Mouse (Mus musculus) liver, embryonic 14.5 days (tissue): Measurements from ENCODE around the gene Olfr645. TPM values are rescaled to one million over a fixed set of nuclear protein-coding genes. Genes with fewer than 3 reads are reported as not detected.

Experiments
- ATAC-seq: fragments of 200-750 bp; cut with Nextera tagmentation; 2 replicates; pipeline ENCODE4 v1.8.0; 2017; ENCODE audit warnings: moderate number of reproducible peaks, mild to moderate bottlenecking, moderate library complexity; ENCODE audit not compliant: insufficient read depth
- DNase-seq, 3 experiments: peaks; one replicate each; pipeline ENCODE4 v3.0.0-alpha.2; 2012 to 2013; ENCODE audit warnings: low read depth in 3 of 3, low spot score in 3 of 3
- H3K27ac ChIP-seq: fragments of 300-500 bp; sonication (generic); 2 replicates; pipeline ENCODE4 v1.5.1; 2014; ENCODE audit warnings: moderate library complexity, mild to moderate bottlenecking, control low read depth, inconsistent platforms
- H3K27me3 ChIP-seq: fragments of 300-500 bp; sonication (generic); 2 replicates; pipeline ENCODE4 v1.6.1; 2014; ENCODE audit warnings: mild to moderate bottlenecking, low read length, moderate library complexity; ENCODE audit not compliant: control insufficient read depth, insufficient read depth
- H3K36me3 ChIP-seq: fragments of 300-500 bp; sonication (generic); replicated peaks from 2 replicates; pipeline ENCODE4 v1.6.1; 2014; ENCODE audit warnings: low read depth; ENCODE audit not compliant: control insufficient read depth, insufficient read depth
- H3K4me1 ChIP-seq, 2 experiments: fragments of 200-500 bp in 1 of 2; fragments of 300-500 bp in 1 of 2; sonication (generic) in 1 of 2; replicated peaks; 2 replicates each; pipeline ENCODE4 v1.6.1; 2012 to 2014; ENCODE audit warnings: antibody characterized with exemption in 1 of 2, inconsistent platforms in 1 of 2, low read length in 1 of 2; ENCODE audit not compliant: control insufficient read depth in 2 of 2, insufficient read depth in 2 of 2
- H3K4me2 ChIP-seq: fragments of 300-500 bp; sonication (generic); 2 replicates; pipeline ENCODE4 v1.6.1; 2014; ENCODE audit warnings: low read depth, mild to moderate bottlenecking, control low read depth, moderate library complexity
- H3K4me3 ChIP-seq, 2 experiments: fragments of 200-500 bp in 1 of 2; fragments of 300-500 bp in 1 of 2; sonication (generic) in 1 of 2; 2 replicates each; pipeline ENCODE4 v1.5.1; 2012 to 2014; ENCODE audit warnings: low read depth in 2 of 2, low read length in 2 of 2, mild to moderate bottlenecking in 2 of 2, control low read depth in 1 of 2, inconsistent platforms in 1 of 2, moderate library complexity in 1 of 2; ENCODE audit not compliant: insufficient read depth in 1 of 2
- H3K9ac ChIP-seq: fragments of 300-500 bp; sonication (generic); replicated peaks from 2 replicates; pipeline ENCODE4 v1.6.1; 2014; ENCODE audit warnings: mild to moderate bottlenecking, control low read depth, moderate library complexity
- H3K9me3 ChIP-seq: fragments of 300-500 bp; sonication (generic); 2 replicates; pipeline ENCODE4 v1.6.1; 2016; ENCODE audit warnings: low read length, mixed read lengths; ENCODE audit not compliant: control insufficient read depth
- CTCF ChIP-seq: IDR thresholded peaks from 2 replicates; pipeline ENCODE4 v1.5.1; 2016; ENCODE audit warnings: antibody characterized with exemption, low read depth, control low read depth
- EP300 ChIP-seq: IDR thresholded peaks from 2 replicates; pipeline ENCODE4 v1.6.1; 2016; ENCODE audit warnings: antibody characterized with exemption, low read depth
- WGBS: fragments of 180-500 bp; shearing (Covaris S2); extraction: QIAGEN DNeasy Blood & Tissue Kit; methylation state at CpG from one replicate; pipeline ENCODE4 v1.1.7; 2014; ENCODE audit not compliant: insufficient replicate concordance; 5-methylcytosine and 5-hydroxymethylcytosine counted together
- polyA plus RNA-seq, 2 experiments: library from polyadenylated mRNA; depleted of rRNA in 1 of 2; stranded (reverse) in 1 of 2; unstranded in 1 of 2; fragments of >200 nt; fragmentation: Nextera tagmentation in 1 of 2; extraction: Ambion mirVana in 1 of 2; gene quantifications; 2 replicates each; pipeline versions ENCODE4 v1.2.1 to v1.2.3; 2012 to 2014

Olfr645 gene
- polyA plus RNA-seq, 2 experiments = not detected

DNA sequence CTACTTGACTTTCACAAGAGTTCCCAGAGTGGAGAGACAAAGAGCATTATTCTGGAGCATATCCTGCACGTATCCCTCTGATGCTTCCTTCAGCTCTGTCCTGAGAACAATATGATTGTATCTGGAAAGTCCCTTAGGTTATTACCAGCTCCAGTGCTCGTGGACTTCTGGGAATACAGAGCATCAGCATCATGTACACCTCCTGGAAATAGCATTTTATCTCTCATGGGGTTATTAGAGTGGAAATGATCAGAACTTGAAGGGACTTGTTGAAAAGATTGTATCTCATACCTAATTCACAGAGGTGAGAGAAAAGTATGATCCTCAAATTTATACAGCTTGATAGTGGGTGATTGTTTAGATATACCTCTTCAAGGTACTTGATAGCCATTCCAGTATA, 23.9 kb downstream of the Olfr645 start, which contains the start of gene 4930516K23Rik:
4930516K23Rik (minus strand) TSS at position 101 of the 400 bp plus-strand sequence.
- Histone ChIP-seq H3K4me2 (no peak within 1 kb of the TSS), H3K4me3 (no peak within 1 kb of the TSS), H3K4me1 (no peaks in the 10 kb centered on the region), H3K9ac (no peak within 1 kb of the TSS), H3K27ac (no peak within 1 kb of the TSS), H3K9me3 (no peaks in the 10 kb centered on the region), H3K36me3 (no peaks in the 10 kb centered on the region), H3K27me3 (no peaks in the 10 kb centered on the region)
- no peak for ATAC-seq
- WGBS = 25% methylated on average over 2 of the region's 2 CpGs
- DNase-seq = no peak
- no peak for TF ChIP-seq CTCF
- no peak for TF ChIP-seq EP300

DNA sequence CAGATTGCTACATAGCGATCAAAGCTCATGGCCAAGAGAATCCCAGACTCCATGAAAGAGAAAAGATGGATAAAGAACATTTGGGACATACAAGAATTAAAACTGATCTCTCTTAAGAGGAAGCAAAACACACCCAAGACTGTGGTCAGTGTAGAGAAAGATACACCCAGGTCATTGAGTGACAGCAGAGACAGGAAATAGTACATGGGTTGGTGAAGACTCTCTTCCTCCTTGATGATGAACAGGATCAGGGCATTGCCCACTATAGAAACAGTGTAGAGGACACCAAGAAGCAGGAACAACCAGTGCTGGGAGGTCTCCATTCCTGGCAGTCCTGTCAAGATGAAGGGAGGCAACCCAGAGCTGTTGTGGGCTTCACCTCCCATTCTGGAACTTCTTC, 26.1 kb downstream of the Olfr645 start:
- Histone ChIP-seq H3K27me3 (no peaks in the 10 kb centered on the region), H3K9me3 (no peaks in the 10 kb centered on the region), H3K4me1 (no peaks in the 10 kb centered on the region), H3K9ac (no peak overlapping the region), H3K27ac (no peak overlapping the region), H3K36me3 (no peaks in the 10 kb centered on the region), H3K4me2 (no peak overlapping the region), H3K4me3 (no peak overlapping the region)
- WGBS = 71% methylated on average over 1 of the region's 1 CpGs
- ATAC-seq = no peak
- TF ChIP-seq CTCF (no peak), EP300 (no peak)
- DNase-seq = no peak

DNA sequence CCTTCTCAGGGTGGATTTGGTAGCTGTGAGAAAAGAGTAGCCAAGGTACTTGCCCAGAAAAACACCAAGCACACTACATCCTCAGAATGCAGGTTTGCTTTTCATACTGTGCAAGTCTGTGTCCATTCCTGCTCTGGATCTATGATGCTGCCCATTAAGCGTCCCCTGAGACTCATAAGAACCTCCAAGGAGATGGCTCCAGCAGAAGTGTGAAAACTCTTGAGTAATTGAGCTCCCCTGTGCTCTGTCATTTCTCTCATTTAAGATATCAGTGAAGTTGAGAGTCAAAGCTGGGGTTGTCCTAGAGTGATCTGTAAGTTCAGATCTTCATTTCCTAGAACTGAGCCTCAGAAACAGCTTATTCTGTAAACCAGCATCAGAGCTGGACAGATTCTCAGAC, 32.7 kb downstream of the Olfr645 start, which contains the start of gene Olfr642:
Olfr642 (minus strand) TSS at position 101 of the 400 bp plus-strand sequence.
- WGBS = 56% methylated on average over 1 of the region's 1 CpGs
- H3K27me3 ChIP-seq = no peaks in the 10 kb centered on the region
- H3K4me2 ChIP-seq = no peak within 1 kb of the TSS
- H3K9me3 ChIP-seq = no peaks in the 10 kb centered on the region
- DNase-seq (no peak), ATAC-seq (no peak)
- H3K36me3 ChIP-seq = no peaks in the 10 kb centered on the region
- H3K4me1 ChIP-seq = no peaks in the 10 kb centered on the region
- H3K4me3 ChIP-seq = no peak within 1 kb of the TSS
- TF ChIP-seq EP300 = no peak
- no peak for TF ChIP-seq CTCF
- no peak within 1 kb of the TSS for H3K27ac ChIP-seq
- no peak within 1 kb of the TSS for H3K9ac ChIP-seq

DNA sequence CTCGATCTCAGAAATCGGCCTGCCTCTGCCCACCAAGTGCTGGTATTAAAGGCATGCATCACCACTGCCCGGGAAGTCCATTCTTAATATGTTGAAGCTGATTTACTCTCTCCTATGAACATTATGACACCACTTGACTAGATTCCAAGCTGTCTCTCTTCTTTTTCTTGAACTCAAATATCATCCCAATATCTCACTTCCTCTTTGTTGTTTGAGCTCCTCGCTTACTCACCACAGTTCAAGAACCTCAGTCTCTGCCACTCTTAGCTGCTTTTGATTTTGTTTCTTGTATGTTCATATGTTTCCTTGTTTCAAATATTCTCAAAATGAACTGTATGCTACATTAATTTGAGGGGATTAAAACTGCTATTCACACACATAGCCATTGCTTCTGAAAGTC, 34.5 kb downstream of the Olfr645 start:
- TF ChIP-seq EP300 (no peak), CTCF (no peak)

DNA sequence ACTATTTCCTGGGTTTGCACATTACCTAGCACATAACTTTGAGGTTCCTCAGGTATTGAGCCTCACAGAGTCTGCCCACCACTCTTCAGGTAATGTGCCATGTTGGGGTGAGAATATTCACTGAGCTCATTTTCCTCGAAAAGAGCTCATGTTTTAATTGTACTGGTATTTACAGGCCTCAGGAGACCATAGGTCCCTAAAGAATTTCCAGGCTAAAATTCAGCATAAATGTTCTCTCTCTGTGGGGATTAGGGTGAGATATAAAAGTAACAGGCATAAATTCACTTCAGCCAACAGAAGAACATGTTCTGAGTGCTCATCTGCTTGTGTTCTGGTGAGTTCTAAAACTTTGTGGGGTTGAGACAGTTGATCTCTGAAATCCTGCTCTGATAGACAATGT, 50.1 kb downstream of the Olfr645 start, which contains the start of gene Olfr641:
Olfr641 (plus strand) TSS at position 301 of the 400 bp plus-strand sequence.
- Histone ChIP-seq H3K27ac (no peak within 1 kb of the TSS), H3K27me3 (no peaks in the 10 kb centered on the region), H3K9ac (no peak within 1 kb of the TSS), H3K36me3 (no peaks in the 10 kb centered on the region), H3K4me1 (no peaks in the 10 kb centered on the region), H3K4me3 (no peak within 1 kb of the TSS), H3K9me3 (no peaks in the 10 kb centered on the region), H3K4me2 (no peak within 1 kb of the TSS)
- 36% methylated on average over 1 of the region's 1 CpGs for WGBS
- ATAC-seq (no peak), DNase-seq (no peak)
- no peak for TF ChIP-seq CTCF
- TF ChIP-seq EP300 = no peak

More for the DNA sequence above, 34.5 kb downstream of the Olfr645 start:
- DNase-seq = no peak
- no peak overlapping the region for H3K9ac ChIP-seq
- H3K4me1 ChIP-seq = no peaks in the 10 kb centered on the region
- no peak overlapping the region for H3K4me3 ChIP-seq
- WGBS = 64% methylated on average over 4 of the region's 4 CpGs
- H3K4me2 ChIP-seq = no peak overlapping the region
- no peaks in the 10 kb centered on the region for H3K27me3 ChIP-seq
- no peak overlapping the region for H3K27ac ChIP-seq
- no peaks in the 10 kb centered on the region for H3K36me3 ChIP-seq
- no peak for ATAC-seq
- H3K9me3 ChIP-seq = no peaks in the 10 kb centered on the region

Other genes with a start within 250 kb of the Olfr645 start
- gene Hbb-bh2, start 244.9 kb downstream of the Olfr645 start, polyA plus RNA-seq (2012; rRNA removed) = 0.19 and 0.36 TPM in 2 replicates
- gene Hbb-bh2, start 244.9 kb downstream of the Olfr645 start, polyA plus RNA-seq (2014; fragmentation: Nextera tagmentation; extraction: Ambion mirVana) = not detected in 2 replicates
- 94.8 and 146 TPM in 2 replicates for gene Hbb-bh1, start 242.3 kb downstream of the Olfr645 start, polyA plus RNA-seq (2012; rRNA removed)
- 155 and 211 TPM in 2 replicates for gene Hbb-bh1, start 242.3 kb downstream of the Olfr645 start, polyA plus RNA-seq (2014; fragmentation: Nextera tagmentation; extraction: Ambion mirVana)
- 361 and 394 TPM in 2 replicates for gene Hbb-y, start 232.2 kb downstream of the Olfr645 start, polyA plus RNA-seq (2012; rRNA removed)
- gene Hbb-y, start 232.2 kb downstream of the Olfr645 start, polyA plus RNA-seq (2014; fragmentation: Nextera tagmentation; extraction: Ambion mirVana) = 543 and 665 TPM in 2 replicates
- gene Olfr66, start 199.2 kb downstream of the Olfr645 start, polyA plus RNA-seq (2012; rRNA removed) = 0.03 TPM in 1 of 2 replicates, not detected in the other
- not detected in 2 replicates for gene Olfr66, start 199.2 kb downstream of the Olfr645 start, polyA plus RNA-seq (2014; fragmentation: Nextera tagmentation; extraction: Ambion mirVana)
- under 0.01 TPM in 1 of 2 replicates, not detected in the other for gene Olfr64, start 191.0 kb downstream of the Olfr645 start, polyA plus RNA-seq (2012; rRNA removed)
- gene Olfr64, start 191.0 kb downstream of the Olfr645 start, polyA plus RNA-seq (2014; fragmentation: Nextera tagmentation; extraction: Ambion mirVana) = not detected in 2 replicates
- gene Olfr65, start 182.0 kb downstream of the Olfr645 start, polyA plus RNA-seq (2012; rRNA removed) = not detected in 2 replicates
- not detected in 2 replicates for gene Olfr65, start 182.0 kb downstream of the Olfr645 start, polyA plus RNA-seq (2014; fragmentation: Nextera tagmentation; extraction: Ambion mirVana)
- gene Olfr631, start 156.6 kb downstream of the Olfr645 start, polyA plus RNA-seq (2012; rRNA removed) = 0.84 and 0.95 TPM in 2 replicates
- gene Olfr631, start 156.6 kb downstream of the Olfr645 start, polyA plus RNA-seq (2014; fragmentation: Nextera tagmentation; extraction: Ambion mirVana) = 0.19 and 0.24 TPM in 2 replicates
- 1.9 and 2.2 TPM in 2 replicates for gene Olfr632, start 151.1 kb downstream of the Olfr645 start, polyA plus RNA-seq (2012; rRNA removed)
- gene Olfr632, start 151.1 kb downstream of the Olfr645 start, polyA plus RNA-seq (2014; fragmentation: Nextera tagmentation; extraction: Ambion mirVana) = 0.52 and 0.69 TPM in 2 replicates
- 0.04 and 0.06 TPM in 2 replicates for gene Olfr633, start 141.0 kb downstream of the Olfr645 start, polyA plus RNA-seq (2012; rRNA removed)
- gene Olfr633, start 141.0 kb downstream of the Olfr645 start, polyA plus RNA-seq (2014; fragmentation: Nextera tagmentation; extraction: Ambion mirVana) = not detected in 2 replicates
- 0.02 and 0.03 TPM in 2 replicates for gene Olfr635, start 114.3 kb downstream of the Olfr645 start, polyA plus RNA-seq (2012; rRNA removed)
- not detected in 2 replicates for gene Olfr635, start 114.3 kb downstream of the Olfr645 start, polyA plus RNA-seq (2014; fragmentation: Nextera tagmentation; extraction: Ambion mirVana)
- 0.06 and 0.18 TPM in 2 replicates for gene Olfr638, start 86.7 kb downstream of the Olfr645 start, polyA plus RNA-seq (2012; rRNA removed)
- not detected in 2 replicates for gene Olfr638, start 86.7 kb downstream of the Olfr645 start, polyA plus RNA-seq (2014; fragmentation: Nextera tagmentation; extraction: Ambion mirVana)
- not detected in 2 replicates for gene Olfr639, start 68.2 kb downstream of the Olfr645 start, polyA plus RNA-seq (2012; rRNA removed)
- 0.03 TPM in 1 of 2 replicates, not detected in the other for gene Olfr639, start 68.2 kb downstream of the Olfr645 start, polyA plus RNA-seq (2014; fragmentation: Nextera tagmentation; extraction: Ambion mirVana)
- not detected in 2 replicates for gene Olfr640, start 59.9 kb downstream of the Olfr645 start, polyA plus RNA-seq (2012; rRNA removed)
- not detected in 2 replicates for gene Olfr640, start 59.9 kb downstream of the Olfr645 start, polyA plus RNA-seq (2014; fragmentation: Nextera tagmentation; extraction: Ambion mirVana)
- gene Olfr641, start 50.0 kb downstream of the Olfr645 start, polyA plus RNA-seq (2012; rRNA removed) = not detected in 2 replicates
- gene Olfr641, start 50.0 kb downstream of the Olfr645 start, polyA plus RNA-seq (2014; fragmentation: Nextera tagmentation; extraction: Ambion mirVana) = not detected in 2 replicates
- not detected in 2 replicates for gene Olfr642, start 32.8 kb downstream of the Olfr645 start, polyA plus RNA-seq (2012; rRNA removed)
- gene Olfr642, start 32.8 kb downstream of the Olfr645 start, polyA plus RNA-seq (2014; fragmentation: Nextera tagmentation; extraction: Ambion mirVana) = not detected in 2 replicates
- not detected in 2 replicates for gene 4930516K23Rik, start 24.0 kb downstream of the Olfr645 start, polyA plus RNA-seq (2012; rRNA removed)
- gene 4930516K23Rik, start 24.0 kb downstream of the Olfr645 start, polyA plus RNA-seq (2014; fragmentation: Nextera tagmentation; extraction: Ambion mirVana) = not detected in 2 replicates
- gene Olfr644, start 13.6 kb downstream of the Olfr645 start, polyA plus RNA-seq (2012; rRNA removed) = not detected in 2 replicates
- gene Olfr644, start 13.6 kb downstream of the Olfr645 start, polyA plus RNA-seq (2014; fragmentation: Nextera tagmentation; extraction: Ambion mirVana) = not detected in 2 replicates
- not detected in 2 replicates for gene Olfr646, start 19.4 kb upstream of the Olfr645 start, polyA plus RNA-seq (2012; rRNA removed)
- not detected in 2 replicates for gene Olfr646, start 19.4 kb upstream of the Olfr645 start, polyA plus RNA-seq (2014; fragmentation: Nextera tagmentation; extraction: Ambion mirVana)
- gene Ubqln5, start 44.4 kb upstream of the Olfr645 start, polyA plus RNA-seq (2012; rRNA removed) = not detected in 2 replicates
- not detected in 2 replicates for gene Ubqln5, start 44.4 kb upstream of the Olfr645 start, polyA plus RNA-seq (2014; fragmentation: Nextera tagmentation; extraction: Ambion mirVana)
- gene Olfr643, start 51.9 kb upstream of the Olfr645 start, polyA plus RNA-seq (2012; rRNA removed) = not detected in 2 replicates
- not detected in 2 replicates for gene Olfr643, start 51.9 kb upstream of the Olfr645 start, polyA plus RNA-seq (2014; fragmentation: Nextera tagmentation; extraction: Ambion mirVana)
- not detected in 2 replicates for gene Ubqln3, start 57.8 kb upstream of the Olfr645 start, polyA plus RNA-seq (2012; rRNA removed)
- gene Ubqln3, start 57.8 kb upstream of the Olfr645 start, polyA plus RNA-seq (2014; fragmentation: Nextera tagmentation; extraction: Ambion mirVana) = not detected in 2 replicates
- not detected in 2 replicates for gene Ubqlnl, start 65.1 kb upstream of the Olfr645 start, polyA plus RNA-seq (2012; rRNA removed)
- not detected in 2 replicates for gene Ubqlnl, start 65.1 kb upstream of the Olfr645 start, polyA plus RNA-seq (2014; fragmentation: Nextera tagmentation; extraction: Ambion mirVana)
- not detected in 2 replicates for gene Olfm5, start 79.4 kb upstream of the Olfr645 start, polyA plus RNA-seq (2012; rRNA removed)
- not detected in 2 replicates for gene Olfm5, start 79.4 kb upstream of the Olfr645 start, polyA plus RNA-seq (2014; fragmentation: Nextera tagmentation; extraction: Ambion mirVana)
- 0.01 and 0.06 TPM in 2 replicates for gene Olfr648, start 97.9 kb upstream of the Olfr645 start, polyA plus RNA-seq (2012; rRNA removed)
- 0.04 TPM in 1 of 2 replicates, not detected in the other for gene Olfr648, start 97.9 kb upstream of the Olfr645 start, polyA plus RNA-seq (2014; fragmentation: Nextera tagmentation; extraction: Ambion mirVana)
- not detected in 2 replicates for gene Olfr649, start 110.5 kb upstream of the Olfr645 start, polyA plus RNA-seq (2012; rRNA removed)
- not detected in 2 replicates for gene Olfr649, start 110.5 kb upstream of the Olfr645 start, polyA plus RNA-seq (2014; fragmentation: Nextera tagmentation; extraction: Ambion mirVana)
- gene Trim6, start 133.3 kb upstream of the Olfr645 start, polyA plus RNA-seq (2012; rRNA removed) = 0.38 and 0.43 TPM in 2 replicates
- 0.28 and 0.44 TPM in 2 replicates for gene Trim6, start 133.3 kb upstream of the Olfr645 start, polyA plus RNA-seq (2014; fragmentation: Nextera tagmentation; extraction: Ambion mirVana)
- gene Trim34a, start 159.0 kb upstream of the Olfr645 start, polyA plus RNA-seq (2012; rRNA removed) = 1.1 and 1.4 TPM in 2 replicates
- gene Trim34a, start 159.0 kb upstream of the Olfr645 start, polyA plus RNA-seq (2014; fragmentation: Nextera tagmentation; extraction: Ambion mirVana) = 1.3 and 1.7 TPM in 2 replicates
- 0.17 and 0.28 TPM in 2 replicates for gene Trim5, start 202.6 kb upstream of the Olfr645 start, polyA plus RNA-seq (2012; rRNA removed)
- 0.22 and 0.23 TPM in 2 replicates for gene Trim5, start 202.6 kb upstream of the Olfr645 start, polyA plus RNA-seq (2014; fragmentation: Nextera tagmentation; extraction: Ambion mirVana)
- 2.0 and 2.4 TPM in 2 replicates for gene Trim12a, start 230.0 kb upstream of the Olfr645 start, polyA plus RNA-seq (2012; rRNA removed)
- 2.3 and 2.8 TPM in 2 replicates for gene Trim12a, start 230.0 kb upstream of the Olfr645 start, polyA plus RNA-seq (2014; fragmentation: Nextera tagmentation; extraction: Ambion mirVana)
- gene Trim34b, start 244.0 kb upstream of the Olfr645 start, polyA plus RNA-seq (2012; rRNA removed) = 0.01 and 0.02 TPM in 2 replicates
- not detected in 2 replicates for gene Trim34b, start 244.0 kb upstream of the Olfr645 start, polyA plus RNA-seq (2014; fragmentation: Nextera tagmentation; extraction: Ambion mirVana)